10 mouse cellular contexts compared by ENCODE assay signal in the genomic region with DNA sequence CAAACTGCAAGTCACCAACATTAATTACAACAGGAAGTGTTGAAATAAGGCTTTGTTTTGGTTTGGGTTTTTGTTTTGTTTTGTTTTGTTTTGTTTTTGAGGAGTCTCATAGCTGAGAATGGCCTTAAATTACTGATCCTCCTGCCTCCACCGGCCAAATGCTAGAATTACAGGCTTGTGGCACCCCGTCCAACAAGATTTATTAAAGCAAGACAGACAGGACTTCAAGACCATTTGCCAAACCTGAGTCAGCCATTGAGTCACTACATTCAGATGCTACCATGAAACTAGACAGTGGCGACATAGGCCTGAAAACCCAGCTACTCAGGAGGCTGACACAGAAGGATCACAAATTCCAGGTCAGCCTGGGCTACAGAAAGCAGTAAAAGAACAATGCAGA. TPM values are rescaled to one million over a fixed set of nuclear protein-coding genes. Genes with fewer than 3 reads are reported as not detected.
DNase-seq lines count a peak whose midpoint lies in the region; ATAC-seq and TF ChIP-seq lines count a peak whose summit lies in the region.
"Had no signal": no experiment of that assay in that cellular context is flagged by ENCODE, and none has a peak within 500 bp of the region (broad histone marks: within the 10 kb centered on the region; RNA-seq: fewer than 3 reads in every experiment).

No protein-coding gene starts in this region.

- H3K4me1 ChIP-seq in kidney, adult 2 months (ENCODE audit: control insufficient read depth, insufficient read depth, low read length) = peaks cover 22% of the 10 kb centered on the region
- H3K4me1 ChIP-seq in bone marrow, adult 2 months (ENCODE audit: control insufficient read depth, insufficient read depth, low read length) = peaks cover 4% of the 10 kb centered on the region; the same call in 1 of the 2 replicates
- H3K4me1 ChIP-seq in thymus, adult 2 months (replicated peaks; ENCODE audit: control insufficient read depth, insufficient read depth, low read length) = peaks cover 18% of the 10 kb centered on the region

- peak overlapping the region; percentile 6; the same call in 1 of the 2 replicates for H3K27ac ChIP-seq in kidney, adult 2 months (ENCODE audit: insufficient read depth, low read depth, low read length)
- H3K27ac ChIP-seq in bone marrow, adult 2 months (ENCODE audit: control insufficient read depth, insufficient read depth, low read depth, low read length, poor library complexity) = no peak overlapping the region
- no peak overlapping the region for H3K27ac ChIP-seq in thymus, adult 2 months (ENCODE audit: control insufficient read depth, insufficient read depth, low read length)
- H3K27ac ChIP-seq: embryonic facial prominence, embryonic 13.5 days; neural tube, embryonic 13.5 days had no signal

- TF ChIP-seq CTCF in kidney, adult 2 months (conservative IDR thresholded peaks at IDR 0.05; ENCODE audit: insufficient read depth, insufficient read length, low read depth, low read length) = no peak; the same call in 1 of the 2 replicates
- TF ChIP-seq CTCF in bone marrow, adult 2 months (IDR thresholded peaks at IDR 0.05; ENCODE audit: control insufficient read depth, insufficient read depth, low read length) = 0 out of 2 replicates have a peak, but pooled peaks have one; percentile 16
- TF ChIP-seq CTCF in thymus, adult 2 months (IDR thresholded peaks at IDR 0.05; ENCODE audit: borderline replicate concordance, control insufficient read depth, extremely low read depth, insufficient read depth, low read length, poor library complexity) = no peak

- DNase-seq in kidney, adult 2 months = peak; percentile 51
- DNase-seq in kidney, adult 11 months = no peak
- DNase-seq in CD4-positive, CD25-positive, alpha-beta regulatory T cell, adult 2 months (ENCODE audit: low read depth, low spot score) = peak; percentile 67
- no peak for DNase-seq in thymus, adult 2 months
- DNase-seq in c-Kit-positive CD71-positive TER-119-positive erythroid progenitor cells, embryonic 14.5 days (ENCODE audit: low spot score) = no peak
- DNase-seq in layer of hippocampus, postnatal 10 days (ENCODE audit: low spot score in 2 of 2) = no peak

- no peaks in the 10 kb centered on the region for H3K36me3 ChIP-seq in kidney, adult 2 months (ENCODE audit: control insufficient read depth, insufficient read depth, low read length)
- no peaks in the 10 kb centered on the region for H3K36me3 ChIP-seq in thymus, adult 2 months (ENCODE audit: control insufficient read depth, insufficient read depth, low read length)
- H3K36me3 ChIP-seq: embryonic facial prominence, embryonic 13.5 days; neural tube, embryonic 13.5 days had no signal

- 41% methylated on average over 3 of the region's 3 CpGs for WGBS in kidney, adult 2 months
- whole genome bisulfite sequencing in bone marrow, adult 2 months = 35% methylated on average over 3 of the region's 3 CpGs
- 58% methylated on average over 3 of the region's 3 CpGs for WGBS in thymus, adult 2 months

- TF ChIP-seq POLR2A in kidney, adult 2 months (IDR thresholded peaks at IDR 0.05; ENCODE audit: low read depth, low read length) = no peak
- TF ChIP-seq POLR2A in bone marrow, adult 2 months (IDR thresholded peaks at IDR 0.05; ENCODE audit: borderline replicate concordance, control insufficient read depth, low read depth, low read length) = no peak
- no peak for TF ChIP-seq POLR2A in thymus, adult 2 months (IDR thresholded peaks at IDR 0.05; ENCODE audit: control insufficient read depth, extremely low read depth, insufficient read depth, low read length, poor library complexity)

- H3K27me3 ChIP-seq in kidney, adult 2 months (replicated peaks; ENCODE audit: control insufficient read depth, insufficient read depth, low read length) = no peaks in the 10 kb centered on the region
- no peaks in the 10 kb centered on the region for H3K27me3 ChIP-seq in thymus, adult 2 months (ENCODE audit: control insufficient read depth, insufficient read depth, low read length)
- H3K27me3 ChIP-seq: embryonic facial prominence, embryonic 13.5 days; neural tube, embryonic 13.5 days had no signal

- ATAC-seq in megakaryocyte, adult 5-6 weeks (ENCODE audit: poor library complexity, severe bottlenecking) = peak; percentile 11; the same call in 1 of the 2 replicates

- no peak overlapping the region for H3K4me3 ChIP-seq in kidney, adult 2 months (ENCODE audit: insufficient read depth, low read depth, low read length)
- H3K4me3 ChIP-seq in bone marrow, adult 2 months (replicated peaks; ENCODE audit: control insufficient read depth, low read depth, low read length) = no peak overlapping the region
- H3K4me3 ChIP-seq in thymus, adult 2 months (ENCODE audit: control insufficient read depth, insufficient read depth, low read length) = no peak overlapping the region

RNA-seq across cellular contexts. Expression of gene Arhgap17, which starts 1.8 kb away (rescaled TPM):
- polyA plus RNA-seq in kidney, adult 2 months (2012; rRNA removed) = 20.0 and 21.0 TPM in 2 replicates
- polyA plus RNA-seq in bone marrow, adult 2 months (2011; ENCODE audit: insufficient read depth, insufficient read length, low replicate concordance, missing spikeins) = 18.9 and 38.3 TPM in 2 replicates
- total RNA-seq in megakaryocyte, adult 5-6 weeks (2015) = 123 and 129 TPM in 2 replicates
- total RNA-seq in megakaryocyte, adult 5-6 weeks (2017) = 40.7 and 51.7 TPM in 2 replicates
- 32.2 and 37.3 TPM in 2 replicates for polyA plus RNA-seq in thymus, adult 2 months (2012; rRNA removed)
- 10 to 100 TPM; 16.6 to 27.2 TPM for total RNA-seq in layer of hippocampus, postnatal 10 days (2021)

RNA-seq across cellular contexts. Expression of gene Lcmt1, which starts 1.9 kb away (rescaled TPM):
- polyA plus RNA-seq in kidney, adult 2 months (2012; rRNA removed) = 26.9 and 29.9 TPM in 2 replicates
- 14.5 and 23.0 TPM in 2 replicates for polyA plus RNA-seq in bone marrow, adult 2 months (2011; ENCODE audit: insufficient read depth, insufficient read length, low replicate concordance, missing spikeins)
- 22.6 and 23.4 TPM in 2 replicates for total RNA-seq in megakaryocyte, adult 5-6 weeks (2015)
- total RNA-seq in megakaryocyte, adult 5-6 weeks (2017) = 30.1 and 37.4 TPM in 2 replicates
- polyA plus RNA-seq in thymus, adult 2 months (2012; rRNA removed) = 30.9 and 31.9 TPM in 2 replicates
- total RNA-seq in layer of hippocampus, postnatal 10 days (2021) = 10 to 100 TPM; 86.6 to 87.0 TPM

Comparison
In these comparisons a context has a peak if more than half of its experiments do, and no peak if none do; other contexts are left out.
1. DNase-seq: peak in kidney, adult 2 months (single experiment) and CD4-positive, CD25-positive, alpha-beta regulatory T cell, adult 2 months (single experiment); none in kidney, adult 11 months (single experiment), thymus, adult 2 months (single experiment), c-Kit-positive CD71-positive TER-119-positive erythroid progenitor cells, embryonic 14.5 days (single experiment) and layer of hippocampus, postnatal 10 days (0 of 2).